Mouse (Mus musculus): ENCODE measurements around the gene Avp.

GRCm38 (mm10) chr2:130598399-130598798 is 16.0 kb upstream of the Avp start:
- TF ChIP-seq CTCF (IDR thresholded peaks at IDR 0.05; ENCODE audit: low read depth, low read length): no peak
- TF ChIP-seq GATA1 (IDR thresholded peaks at IDR 0.05; ENCODE audit: borderline replicate concordance, low read length): no peak
